ENCODE assay signal across 21 mouse cellular contexts in genomic region chr5:33357494-33357893, GRCm38 (mm10).
"Had no signal": no experiment of that assay in that cellular context is flagged by ENCODE, and none has a peak within 500 bp of the region (broad histone marks: within the 10 kb centered on the region; RNA-seq: fewer than 3 reads in every experiment).

No protein-coding gene starts in this region.

- H3K27me3 ChIP-seq: limb, embryonic 12.5 days; limb, embryonic 15.5 days; lung, embryonic 15.5 days; midbrain, embryonic 12.5 days; midbrain, embryonic 15.5 days; neural tube, embryonic 12.5 days; neural tube, embryonic 15.5 days; stomach, embryonic 15.5 days had no signal

- H3K4me2 ChIP-seq: limb, embryonic 12.5 days; limb, embryonic 15.5 days; lung, embryonic 15.5 days; midbrain, embryonic 12.5 days; midbrain, embryonic 15.5 days; neural tube, embryonic 12.5 days; neural tube, embryonic 15.5 days; stomach, embryonic 15.5 days had no signal

- ATAC-seq: inflammation-experienced regulatory T-cells, adult 6 months; midbrain, embryonic 15.5 days had no signal

- H3K27ac ChIP-seq: limb, embryonic 12.5 days; limb, embryonic 15.5 days; liver, embryonic 14.5 days; lung, embryonic 15.5 days; midbrain, embryonic 12.5 days; midbrain, embryonic 15.5 days; neural tube, embryonic 12.5 days; neural tube, embryonic 15.5 days; stomach, embryonic 15.5 days had no signal

- H3K4me3 ChIP-seq: layer of hippocampus, adult 2 months; limb, embryonic 12.5 days; limb, embryonic 15.5 days; lung, embryonic 15.5 days; midbrain, embryonic 12.5 days; midbrain, embryonic 15.5 days; neural tube, embryonic 12.5 days; neural tube, embryonic 15.5 days; stomach, embryonic 15.5 days had no signal

- H3K4me1 ChIP-seq: lung, embryonic 15.5 days; midbrain, embryonic 12.5 days; midbrain, embryonic 15.5 days; neural tube, embryonic 12.5 days; neural tube, embryonic 15.5 days; stomach, embryonic 15.5 days had no signal

- H3K9ac ChIP-seq: limb, embryonic 12.5 days; limb, embryonic 15.5 days; liver, embryonic 14.5 days; lung, embryonic 15.5 days; midbrain, embryonic 12.5 days; midbrain, embryonic 15.5 days; neural tube, embryonic 12.5 days; neural tube, embryonic 15.5 days; stomach, embryonic 15.5 days had no signal

- H3K9me3 ChIP-seq: limb, embryonic 12.5 days; limb, embryonic 15.5 days; lung, embryonic 15.5 days; midbrain, embryonic 12.5 days; midbrain, embryonic 15.5 days; neural tube, embryonic 12.5 days; neural tube, embryonic 15.5 days; stomach, embryonic 15.5 days had no signal

- DNase-seq: kidney, adult 18-20 months; kidney, adult 9 months; left cerebral cortex, postnatal 4 days; lung, adult 18-20 months; lung, postnatal 10 days; lung, postnatal 36 days; right cerebral cortex, adult 18-20 months; right cerebral cortex, postnatal 14 days; right cerebral cortex, postnatal 4 days; thymus, postnatal 25 days had no signal
